Mouse (Mus musculus) cerebral cortex, adult 2 months (tissue): ENCODE results near the gene Gfy.

Experiments used
- WGBS: fragments of 180-500 bp; shearing (Covaris S2); methylation state at CpG from one replicate; pipeline ENCODE4 v1.1.7; 2018; 5-methylcytosine and 5-hydroxymethylcytosine counted together

Gene Gfy

GRCm38 (mm10) chr7:45128624-45129246 is 50.6 kb downstream of the Gfy start, which contains the start of gene Rpl13a:
Gene Rpl13a (minus strand): TSS chr7:45128761.
- WGBS: under 1% methylated on average over 48 of the region's 48 CpGs

- under 1% methylated on average over 6 of the region's 6 CpGs for WGBS
These were observed 51.6 kb downstream of the Gfy start for GRCm38 (mm10) chr7:45127700-45128224.

GRCm38 (mm10) chr7:45126844-45127699 is 52.3 kb downstream of the Gfy start:
- 37% methylated on average over 21 of the region's 21 CpGs for WGBS
